ENCODE assay signal across 8 mouse cellular contexts in genomic region chr5:134183880-134184808, GRCm38 (mm10). TPM values are rescaled to one million over a fixed set of nuclear protein-coding genes. Genes with fewer than 3 reads are reported as not detected.
DNase-seq lines count a peak whose midpoint lies in the region; ATAC-seq and TF ChIP-seq lines count a peak whose summit lies in the region.

Gtf2ird2 (plus strand) TSS chr5:134184019.

- peak within 1 kb of the TSS; percentile 95 for H3K27ac ChIP-seq in forebrain, embryonic 16.5 days (ENCODE audit: low read length)
- H3K27ac ChIP-seq in lung, embryonic 15.5 days: peak within 1 kb of the TSS; percentile 96

- H3K36me3 ChIP-seq in G1E (replicated peaks): peaks cover 8% of the 10 kb centered on the region
- no peaks in the 10 kb centered on the region for H3K36me3 ChIP-seq in forebrain, embryonic 16.5 days (ENCODE audit: control insufficient read depth, insufficient read depth)
- no peaks in the 10 kb centered on the region for H3K36me3 ChIP-seq in lung, embryonic 15.5 days

- H3K27me3 ChIP-seq in G1E (ENCODE audit: insufficient read depth, low read length): no peaks in the 10 kb centered on the region
- no peaks in the 10 kb centered on the region for H3K27me3 ChIP-seq in forebrain, embryonic 16.5 days (replicated peaks; ENCODE audit: control insufficient read depth, insufficient read depth, low read length)
- no peaks in the 10 kb centered on the region for H3K27me3 ChIP-seq in lung, embryonic 15.5 days

- H3K4me3 ChIP-seq in G1E (ENCODE audit: low read depth, low read length): peak within 1 kb of the TSS; percentile 77
- H3K4me3 ChIP-seq in forebrain, embryonic 16.5 days (replicated peaks; ENCODE audit: low read length): peak within 1 kb of the TSS; percentile 79
- peak within 1 kb of the TSS; percentile 79 for H3K4me3 ChIP-seq in lung, embryonic 15.5 days

- H3K9me3 ChIP-seq in G1E (replicated peaks): no peaks in the 10 kb centered on the region
- no peaks in the 10 kb centered on the region for H3K9me3 ChIP-seq in forebrain, embryonic 16.5 days (ENCODE audit: control insufficient read depth, low read length)
- H3K9me3 ChIP-seq in lung, embryonic 15.5 days: no peaks in the 10 kb centered on the region

- H3K9ac ChIP-seq in forebrain, embryonic 16.5 days (replicated peaks; ENCODE audit: low read depth, low read length): peak within 1 kb of the TSS; percentile 88
- peak within 1 kb of the TSS; percentile 78 for H3K9ac ChIP-seq in lung, embryonic 15.5 days

- peak; percentile 94 for DNase-seq in G1E (ENCODE audit: low spot score)
- DNase-seq in cerebellum, adult 18-20 months: peak; percentile 99 to 100
- DNase-seq in heart, postnatal 4 days: peak; percentile 99
- DNase-seq in layer of hippocampus, adult 8-10 months (ENCODE audit: low spot score in 2 of 2): peak; percentile 98 to 99
- DNase-seq in ovary, adult 18-20 months (ENCODE audit: low spot score): peak; percentile 97
- peak; percentile 99 for DNase-seq in thymus, postnatal 0 days (ENCODE audit: low spot score)

- peak; percentile 93 for ATAC-seq in G1E (ENCODE audit: extremely low read depth, insufficient number of reproducible peaks, low FRiP score, poor library complexity, severe bottlenecking)
- ATAC-seq in forebrain, embryonic 16.5 days: peak; percentile 95
- ATAC-seq in lung, embryonic 15.5 days (ENCODE audit: borderline replicate concordance, extremely low read depth, low FRiP score, low TSS enrichment): peak; percentile 95

- WGBS in forebrain, embryonic 16.5 days: under 1% methylated on average over 92 of the region's 92 CpGs
- under 1% methylated on average over 92 of the region's 92 CpGs for WGBS in lung, embryonic 15.5 days

- H3K4me1 ChIP-seq in G1E (ENCODE audit: insufficient read depth, low read depth, low read length): peaks cover 37% of the 10 kb centered on the region
- peaks cover 11% of the 10 kb centered on the region; the same call in 1 of the 2 replicates for H3K4me1 ChIP-seq in forebrain, embryonic 16.5 days (replicated peaks; ENCODE audit: control insufficient read depth, insufficient read depth, low read length)
- peaks cover 23% of the 10 kb centered on the region for H3K4me1 ChIP-seq in lung, embryonic 15.5 days

- TF ChIP-seq CTCF in G1E (IDR thresholded peaks at IDR 0.05; ENCODE audit: low read depth, low read length): no peak

- peak within 1 kb of the TSS; percentile 88 for H3K4me2 ChIP-seq in forebrain, embryonic 16.5 days (ENCODE audit: low read length)
- H3K4me2 ChIP-seq in lung, embryonic 15.5 days: peak within 1 kb of the TSS; percentile 88

RNA-seq across cellular contexts. Expression of gene Gtf2ird2, which starts in this region (rescaled TPM):
- 9.2 and 9.7 TPM in 2 replicates for total RNA-seq in G1E (2014; fragmentation: Nextera tagmentation)
- total RNA-seq in G1E (2017): 5.6 and 10.8 TPM in 2 replicates
- polyA plus RNA-seq in G1E (2012): 3.3 and 4.5 TPM in 2 replicates
- 11.6 and 12.5 TPM in 2 replicates for polyA plus RNA-seq in forebrain, embryonic 16.5 days (2015; fragmentation: Nextera tagmentation; extraction: Ambion mirVana)
- 1 to 10 TPM; 6.9 to 9.3 TPM for total RNA-seq in heart, postnatal 4 days (2021)
- total RNA-seq in layer of hippocampus, adult 8-10 months (2022): 10 to 100 TPM; 16.1 to 19.6 (median 16.4) TPM
- 7.6 and 10.1 TPM in 2 replicates for polyA plus RNA-seq in lung, embryonic 15.5 days (2015; fragmentation: Nextera tagmentation; extraction: Ambion mirVana)
- 4.4 and 5.9 TPM in 2 replicates for polyA plus RNA-seq in thymus, postnatal 0 days (2015; fragmentation: Nextera tagmentation; extraction: Ambion mirVana)

Comparison
In these comparisons a context has a peak if more than half of its experiments do, and no peak if none do; other contexts are left out.
1. Peak in every context shown above with its lines: DNase-seq, ATAC-seq, H3K4me3 ChIP-seq and H3K27ac ChIP-seq.